Mouse (Mus musculus): ENCODE measurements around the gene Txn1. TPM values are rescaled to one million over a fixed set of nuclear protein-coding genes. Genes with fewer than 3 reads are reported as not detected.

The Txn1 gene
- total RNA-seq (2021), result 100 to 1,000 TPM; 161 to 178 TPM

- intact Hi-C loops (cut with DNase I), result loop anchor here (5.0 kb wide), 1 partner anchor 121 kb away; no protein-coding TSS in a partner anchor
Measured at GRCm38 (mm10) chr4:57956029-57956960, at the start of gene Txn1. Txn1 (minus strand) TSS chr4:57956411.

GRCm38 (mm10) chr4:58003501-58003900 is 47.3 kb upstream of the Txn1 start:
- DNase-seq, result no peak
- intact Hi-C loops (cut with DNase I), result no loop called here

More at GRCm38 (mm10) chr4:57956029-57956960, at the start of gene Txn1:
- peak; percentile 98 for DNase-seq

GRCm38 (mm10) chr4:57991425-57991824 is 35.2 kb upstream of the Txn1 start:
- no peak for DNase-seq
- intact Hi-C loops (cut with DNase I), result no loop called here

- intact Hi-C loops (cut with DNase I), result no loop called here
- DNase-seq, result no peak
Measured at GRCm38 (mm10) chr4:57974400-57975117, 18.3 kb upstream of the Txn1 start.

- DNase-seq, result no peak
- intact Hi-C loops (cut with DNase I), result no loop called here
Measured at GRCm38 (mm10) chr4:57973592-57974268, 17.5 kb upstream of the Txn1 start.

GRCm38 (mm10) chr4:57970285-57970684 is 14.1 kb upstream of the Txn1 start:
- no peak for DNase-seq
- intact Hi-C loops (cut with DNase I), result no loop called here

- DNase-seq, result no peak
- intact Hi-C loops (cut with DNase I), result no loop called here
Measured at GRCm38 (mm10) chr4:57967195-57967594, 11.0 kb upstream of the Txn1 start.

- DNase-seq, result no peak
- intact Hi-C loops (cut with DNase I), result no loop called here
Measured at GRCm38 (mm10) chr4:57965516-57965915, 9.3 kb upstream of the Txn1 start.

- intact Hi-C loops (cut with DNase I), result no loop called here
- DNase-seq, result no peak
Measured at GRCm38 (mm10) chr4:57964143-57964542, 7.9 kb upstream of the Txn1 start.

- intact Hi-C loops (cut with DNase I), result loop anchor here (5.0 kb wide), 1 partner anchor 118 kb away; no protein-coding TSS in a partner anchor
- no peak for DNase-seq
Measured at GRCm38 (mm10) chr4:57959056-57959455, 2.8 kb upstream of the Txn1 start.

GRCm38 (mm10) chr4:57958098-57958497 is 1.9 kb upstream of the Txn1 start:
- intact Hi-C loops (cut with DNase I), result loop anchor here (5.0 kb wide), 1 partner anchor 119 kb away; no protein-coding TSS in a partner anchor
- DNase-seq, result no peak

GRCm38 (mm10) chr4:57957200-57958085 is 1.2 kb upstream of the Txn1 start:
- DNase-seq, result no peak
- intact Hi-C loops (cut with DNase I), result loop anchor here (5.0 kb wide), 1 partner anchor 120 kb away; no protein-coding TSS in a partner anchor

- intact Hi-C loops (cut with DNase I), result loop anchor here (5.0 kb wide), 1 partner anchor 122 kb away; no protein-coding TSS in a partner anchor
- DNase-seq, result peak; percentile 68 to 69
Measured at GRCm38 (mm10) chr4:57955544-57955958, 660 bp downstream of the Txn1 start.

GRCm38 (mm10) chr4:57954991-57955390 is 1.2 kb downstream of the Txn1 start:
- DNase-seq, result peak; percentile 9 to 12
- intact Hi-C loops (cut with DNase I), result loop anchor here (5.0 kb wide), 1 partner anchor 122 kb away; no protein-coding TSS in a partner anchor

- intact Hi-C loops (cut with DNase I), result no loop called here
- no peak for DNase-seq
Measured at GRCm38 (mm10) chr4:57954580-57954979, 1.6 kb downstream of the Txn1 start.

- intact Hi-C loops (cut with DNase I), result no loop called here
- DNase-seq, result no peak
Measured at GRCm38 (mm10) chr4:57953796-57954195, 2.4 kb downstream of the Txn1 start.

GRCm38 (mm10) chr4:57952891-57953290 is 3.3 kb downstream of the Txn1 start:
- DNase-seq, result no peak
- intact Hi-C loops (cut with DNase I), result no loop called here

- no peak for DNase-seq
- intact Hi-C loops (cut with DNase I), result no loop called here
Measured at GRCm38 (mm10) chr4:57952416-57952815, 3.8 kb downstream of the Txn1 start.

- no peak for DNase-seq
- intact Hi-C loops (cut with DNase I), result no loop called here
Measured at GRCm38 (mm10) chr4:57949866-57950265, 6.3 kb downstream of the Txn1 start.

GRCm38 (mm10) chr4:57947476-57947875 is 8.7 kb downstream of the Txn1 start:
- intact Hi-C loops (cut with DNase I), result no loop called here
- no peak for DNase-seq
